ENCODE assay signal across 25 mouse cellular contexts in genomic region chr14:47589444-47589843, GRCm38 (mm10).
"Had no signal": no experiment of that assay in that cellular context is flagged by ENCODE, and none has a peak within 500 bp of the region (broad histone marks: within the 10 kb centered on the region; RNA-seq: fewer than 3 reads in every experiment).

No protein-coding gene starts in this region.

- ATAC-seq: forebrain, postnatal 0 days; hindbrain, embryonic 16.5 days; inflammation-experienced regulatory T-cells, adult 6 months; intestine, embryonic 15.5 days; intestine, postnatal 0 days had no signal

- H3K4me1 ChIP-seq: hindbrain, embryonic 10.5 days; hindbrain, embryonic 12.5 days; intestine, embryonic 15.5 days; limb, embryonic 10.5 days; limb, embryonic 12.5 days had no signal

- H3K9ac ChIP-seq: forebrain, postnatal 0 days; hindbrain, embryonic 12.5 days; hindbrain, embryonic 14.5 days; intestine, embryonic 15.5 days; limb, embryonic 12.5 days had no signal

- H3K4me3 ChIP-seq: gastrocnemius, adult 2 months; heart, adult 2 months; hindbrain, embryonic 10.5 days; hindbrain, embryonic 12.5 days; intestine, embryonic 15.5 days; limb, embryonic 10.5 days; limb, embryonic 12.5 days had no signal

- DNase-seq: forebrain, postnatal 0 days; gastrocnemius, adult 2 months; gastrocnemius, postnatal 10 days; gastrocnemius, postnatal 25 days; heart, adult 2 months; heart, postnatal 10 days; heart, postnatal 4 days; kidney, adult 18-20 months; kidney, adult 8-10 months; kidney, postnatal 10 days; kidney, postnatal 25 days; kidney, postnatal 4 days; layer of hippocampus, adult 9-11 months; layer of hippocampus, postnatal 36 days; lung, adult 18-20 months had no signal

- H3K4me2 ChIP-seq: heart, embryonic 11.5 days; hindbrain, embryonic 12.5 days; hindbrain, embryonic 14.5 days; intestine, embryonic 15.5 days; limb, embryonic 12.5 days had no signal

- H3K9me3 ChIP-seq: hindbrain, embryonic 10.5 days; hindbrain, embryonic 12.5 days; intestine, embryonic 15.5 days; limb, embryonic 10.5 days; limb, embryonic 12.5 days had no signal

- H3K36me3 ChIP-seq: hindbrain, embryonic 10.5 days; hindbrain, embryonic 12.5 days; intestine, embryonic 15.5 days; limb, embryonic 10.5 days; limb, embryonic 12.5 days had no signal

- H3K27ac ChIP-seq: gastrocnemius, adult 2 months; heart, adult 2 months; hindbrain, embryonic 10.5 days; hindbrain, embryonic 12.5 days; hindbrain, embryonic 14.5 days; intestine, embryonic 15.5 days; limb, embryonic 10.5 days; limb, embryonic 12.5 days had no signal

- H3K27me3 ChIP-seq: hindbrain, embryonic 12.5 days; intestine, embryonic 15.5 days; limb, embryonic 12.5 days had no signal
